Mouse (Mus musculus): ENCODE results near the gene Zmynd19.
"Not testable (repeated sequence)": the region's sequence is repeated elsewhere in the genome, so short reads cannot be mapped to it uniquely, and the experiment has no call there.

Zmynd19 gene

DNA sequence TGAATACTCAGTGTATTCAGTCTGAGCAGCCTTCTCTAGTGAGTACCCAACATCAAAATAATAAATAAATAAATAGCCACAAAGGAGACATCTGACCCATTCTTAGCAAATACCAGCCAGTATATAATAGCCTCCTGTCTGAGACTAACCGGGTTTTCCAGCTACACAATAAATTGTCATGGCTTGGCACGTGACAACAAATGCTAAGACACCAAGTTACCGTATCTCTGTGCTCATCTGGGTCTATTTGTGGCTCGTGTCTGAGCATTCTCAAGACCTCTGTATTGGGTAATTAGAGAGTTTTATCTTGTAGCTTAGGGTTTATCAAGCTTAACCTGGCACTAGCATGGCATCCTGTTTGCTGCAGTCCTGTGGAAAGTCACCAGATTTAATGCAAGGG, 7.5 kb upstream of the Zmynd19 start:
- DNase-seq (ENCODE audit: low spot score) = no peak

DNA sequence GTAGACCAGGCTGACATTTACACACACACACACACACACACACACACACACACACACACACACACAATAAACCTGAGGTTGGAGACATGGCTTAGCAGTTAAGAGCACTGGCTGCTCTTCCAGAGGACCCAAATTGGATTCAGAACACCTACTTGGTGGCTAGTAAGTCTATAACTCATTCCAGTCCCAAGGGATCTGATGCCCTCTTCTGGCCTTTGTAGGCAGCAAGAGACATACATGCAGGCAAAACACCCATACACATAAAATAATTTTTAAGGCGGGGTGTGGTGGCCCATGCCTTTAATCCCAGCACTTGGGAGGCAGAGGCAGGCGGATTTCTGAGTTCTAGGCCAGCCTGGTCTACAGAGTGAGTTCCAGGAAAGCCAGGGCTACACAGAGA, 5.3 kb upstream of the Zmynd19 start:
- peak; percentile 22 for DNase-seq (ENCODE audit: low spot score)

DNA sequence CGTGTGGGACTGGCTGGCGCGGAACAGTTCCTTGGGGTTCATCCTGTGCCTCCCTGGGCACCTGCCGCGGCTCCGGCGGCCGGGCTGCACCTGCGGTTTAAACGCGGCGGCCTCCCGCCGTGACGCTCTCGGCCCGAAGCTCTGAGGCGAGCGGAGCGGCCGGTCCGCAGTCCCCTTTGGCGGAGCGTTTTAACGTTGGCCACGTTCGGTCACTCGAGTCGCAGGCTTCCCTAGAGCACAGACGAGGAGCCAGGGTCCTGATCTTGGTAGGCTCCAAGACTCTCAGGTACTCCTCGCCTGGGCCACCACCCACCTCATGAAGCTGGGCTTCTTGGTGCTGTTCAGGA, 570 bp downstream of the Zmynd19 start:
- peak; percentile 37 for DNase-seq (ENCODE audit: low spot score)

DNA sequence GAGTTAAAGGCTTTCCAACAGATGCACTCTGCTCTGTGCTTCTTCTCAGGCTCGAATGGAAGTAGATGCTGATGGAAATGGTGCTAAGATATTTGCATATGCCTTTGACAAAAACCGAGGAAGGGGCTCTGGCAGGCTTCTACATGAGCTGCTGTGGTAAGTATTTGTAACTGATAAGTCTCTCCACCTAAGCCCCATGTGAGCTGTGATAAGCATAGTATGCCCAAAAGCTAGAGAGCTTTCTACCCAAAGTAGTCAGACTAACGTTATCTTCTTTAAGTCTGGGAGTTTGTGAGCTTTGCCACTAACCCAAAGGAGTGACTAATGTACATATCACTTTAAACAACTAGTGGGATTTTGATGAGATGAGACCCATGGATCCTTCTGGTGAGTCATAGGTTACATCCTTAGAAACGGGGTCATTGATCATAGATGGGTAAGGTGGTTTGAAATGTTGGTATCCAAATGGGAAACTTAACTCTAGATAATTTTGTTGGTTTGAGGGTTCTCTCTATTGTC, 3.0 kb downstream of the Zmynd19 start:
- no peak for DNase-seq (ENCODE audit: low spot score)

DNA sequence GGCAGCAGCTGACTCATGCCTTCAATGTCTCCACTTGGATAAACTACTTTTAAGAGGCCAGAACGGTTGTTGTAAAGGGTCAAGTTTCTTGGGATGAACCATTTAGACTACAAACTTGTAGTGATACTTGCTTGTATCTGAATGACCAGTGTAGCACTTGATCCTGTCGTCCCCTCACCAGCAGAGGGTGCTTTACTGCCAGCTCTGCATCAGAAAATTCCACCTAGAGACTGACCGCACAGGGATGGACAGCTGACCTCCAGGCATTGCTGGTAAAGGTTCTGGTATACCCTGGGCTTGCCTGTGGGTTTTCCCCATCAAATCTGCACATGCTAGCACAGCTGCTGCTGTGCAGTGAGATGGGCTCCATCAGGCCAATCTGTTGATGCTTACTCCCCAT, 11.3 kb downstream of the Zmynd19 start:
- peak; percentile 69 for DNase-seq (ENCODE audit: low spot score)

DNA sequence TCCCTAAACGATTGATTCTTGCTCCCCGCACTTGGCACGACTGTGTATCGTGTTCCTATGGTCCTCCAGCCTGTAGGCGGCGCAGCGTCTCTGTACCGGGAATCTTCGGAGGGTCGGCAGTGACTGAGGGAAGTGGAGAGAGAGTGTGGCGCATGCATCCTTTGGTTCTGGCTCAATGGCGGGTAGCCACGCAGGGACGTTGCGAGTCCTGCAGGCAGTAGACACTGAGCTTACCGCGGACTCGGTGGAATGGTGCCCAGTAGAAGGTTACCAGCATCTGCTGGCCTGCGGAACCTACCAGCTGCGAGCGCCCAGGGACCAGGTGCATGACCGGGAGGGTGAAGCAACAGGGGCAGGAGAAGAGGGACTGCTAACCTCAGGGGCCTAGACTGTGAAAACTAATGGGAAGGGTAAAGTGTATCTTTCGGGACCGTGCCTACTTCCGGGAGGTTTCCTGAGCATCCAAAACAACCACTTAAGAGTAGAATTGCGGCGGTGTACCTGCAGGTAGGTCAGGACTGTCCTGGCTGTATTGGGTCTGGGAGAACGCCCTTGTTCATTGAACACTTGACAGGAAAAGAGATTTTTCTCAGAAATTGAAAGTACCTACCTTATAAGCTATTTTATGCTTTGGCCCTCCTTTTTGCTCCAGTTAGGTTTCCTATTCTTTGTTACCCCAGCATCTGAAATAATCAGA, 12.9 kb downstream of the Zmynd19 start, which contains the start of gene Dph7:
Gene Dph7 (plus strand): TSS at position 97 of the 697 bp plus-strand sequence.
- DNase-seq (ENCODE audit: low spot score) = peak; percentile 94

DNA sequence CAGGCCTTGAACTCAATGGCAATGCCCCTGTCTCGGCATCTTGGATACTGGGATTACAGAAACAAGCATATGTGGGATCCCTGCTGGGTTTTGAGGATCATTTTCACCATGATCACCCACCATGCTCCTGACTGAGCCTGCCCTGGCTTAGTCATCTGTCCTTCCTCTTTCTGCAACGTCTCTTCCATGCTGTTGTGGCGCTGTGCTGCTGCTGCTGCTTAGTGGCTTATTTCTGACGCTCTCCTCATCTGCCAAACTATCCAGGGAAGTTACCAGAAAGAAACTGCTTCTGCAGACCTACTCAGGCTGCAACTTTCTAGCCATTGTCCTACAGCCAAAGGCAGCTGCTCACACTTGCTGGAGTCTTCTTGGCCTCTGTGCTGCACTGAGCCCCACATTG, 20.8 kb downstream of the Zmynd19 start:
- no peak for DNase-seq (ENCODE audit: low spot score)

DNA sequence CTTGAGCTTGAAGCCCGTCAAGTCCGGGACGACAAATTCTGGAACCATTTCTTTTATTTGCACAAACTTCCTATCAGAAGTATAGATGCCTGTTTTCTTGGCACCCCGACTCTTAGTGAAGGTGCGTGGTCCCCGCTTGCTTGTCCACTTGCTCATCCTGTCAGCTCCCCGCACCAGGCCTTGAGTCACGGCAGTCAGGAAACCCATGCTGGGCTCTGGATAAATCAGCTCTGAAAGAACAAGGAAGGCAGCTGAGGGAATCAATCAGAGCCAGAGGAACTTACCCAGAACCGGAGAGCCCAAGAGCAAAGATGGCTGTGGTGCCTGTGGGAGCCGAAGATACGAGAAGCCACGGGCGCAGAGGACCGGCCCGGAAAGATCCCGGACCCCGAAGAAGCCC, 24.9 kb downstream of the Zmynd19 start:
- not testable (repeated sequence) for DNase-seq (ENCODE audit: low spot score)

DNA sequence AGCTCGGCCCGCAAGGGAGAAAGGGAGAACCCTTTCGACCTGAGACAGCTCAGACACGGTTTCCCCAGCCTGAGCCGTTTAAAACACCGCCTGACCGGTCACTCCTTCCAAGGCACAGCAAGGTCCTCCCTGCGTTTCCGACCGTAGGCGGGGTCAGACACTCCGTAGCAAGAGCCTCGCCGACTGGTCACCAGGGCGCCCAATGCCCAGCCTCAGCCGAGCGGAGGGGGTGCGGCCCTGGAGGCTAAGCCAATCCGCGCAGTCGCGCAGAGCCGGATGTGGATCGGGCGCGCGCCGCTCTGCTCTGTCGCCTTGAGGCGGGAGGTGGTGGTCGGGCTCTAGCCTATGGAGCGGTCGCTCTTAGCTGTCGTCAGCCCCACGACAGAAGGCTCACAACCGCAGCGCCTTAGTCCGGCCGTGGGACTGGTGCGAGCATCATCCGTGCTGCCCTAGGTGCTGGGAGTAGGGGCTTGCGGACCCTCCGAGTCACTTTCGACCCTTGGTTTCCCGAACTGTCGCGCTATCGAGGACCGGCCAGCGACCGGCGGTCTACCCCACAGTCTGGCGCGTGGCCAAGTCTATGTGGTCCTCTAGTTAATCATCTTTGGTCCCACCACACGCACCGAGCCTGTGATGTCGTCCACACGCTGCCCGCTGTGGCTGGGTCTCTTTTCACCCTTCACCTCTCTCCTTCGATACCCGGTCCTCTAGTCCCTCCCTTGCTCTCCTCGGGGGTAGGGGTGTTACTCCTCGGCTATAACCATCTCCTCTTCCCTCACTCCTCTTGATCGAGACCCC, 25.5 kb downstream of the Zmynd19 start, which contains the start of gene Mrpl41:
Gene Mrpl41 (minus strand): TSS at position 193 of the 798 bp plus-strand sequence.
- DNase-seq (ENCODE audit: low spot score) = peak; percentile 99

DNA sequence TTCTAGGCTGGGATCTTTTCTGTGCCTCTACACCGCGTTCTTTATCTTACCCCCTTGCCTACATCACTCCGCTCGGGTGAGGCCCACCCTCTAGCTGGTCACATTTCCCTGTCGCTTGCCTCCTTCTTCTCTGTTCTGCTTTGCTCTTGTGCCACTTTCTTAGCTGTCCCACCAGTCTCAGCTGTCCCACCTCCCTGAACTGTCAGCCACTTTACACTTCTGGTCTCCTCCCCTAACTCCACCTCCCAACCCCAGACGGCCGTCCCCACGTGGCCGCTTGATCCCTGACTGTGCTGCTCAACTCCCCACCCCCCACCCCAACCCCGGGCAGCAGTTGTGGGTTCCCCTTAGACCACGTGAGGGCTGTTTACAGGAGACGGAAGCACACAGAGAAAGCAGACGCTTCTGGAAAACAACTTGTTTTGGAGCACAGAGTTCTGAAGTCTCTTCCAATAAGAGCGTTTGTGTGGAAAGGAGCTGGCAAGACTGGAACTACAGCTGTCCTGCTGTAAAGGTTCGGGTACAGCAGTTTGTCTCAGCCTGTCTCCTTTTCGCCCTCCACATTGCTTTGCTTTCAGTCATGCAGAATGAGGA, 26.2 kb downstream of the Zmynd19 start, which contains the start of gene Pnpla7:
Gene Pnpla7 (plus strand): TSS at position 330 of the 594 bp plus-strand sequence.
- peak; percentile 83 for DNase-seq (ENCODE audit: low spot score)

DNA sequence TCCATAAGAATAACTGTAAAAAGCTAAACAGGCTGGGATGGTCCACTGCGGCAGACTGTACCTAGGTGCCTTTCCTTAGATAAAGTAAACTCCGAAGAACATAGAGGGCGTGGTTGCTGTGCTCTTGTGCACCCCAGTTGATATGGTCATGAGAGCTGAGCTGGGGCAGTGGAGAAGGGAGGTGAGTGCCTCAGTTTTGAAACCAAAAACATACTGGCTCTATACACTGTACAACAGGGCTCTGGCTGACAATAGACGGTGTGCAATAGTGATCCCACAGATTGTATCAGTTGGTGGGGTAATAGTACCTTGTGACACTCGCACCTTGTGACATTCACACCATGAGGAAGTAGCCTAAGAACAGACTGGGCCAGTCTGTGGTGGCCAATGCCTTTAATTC, 27.4 kb downstream of the Zmynd19 start:
- no peak for DNase-seq (ENCODE audit: low spot score)

DNA sequence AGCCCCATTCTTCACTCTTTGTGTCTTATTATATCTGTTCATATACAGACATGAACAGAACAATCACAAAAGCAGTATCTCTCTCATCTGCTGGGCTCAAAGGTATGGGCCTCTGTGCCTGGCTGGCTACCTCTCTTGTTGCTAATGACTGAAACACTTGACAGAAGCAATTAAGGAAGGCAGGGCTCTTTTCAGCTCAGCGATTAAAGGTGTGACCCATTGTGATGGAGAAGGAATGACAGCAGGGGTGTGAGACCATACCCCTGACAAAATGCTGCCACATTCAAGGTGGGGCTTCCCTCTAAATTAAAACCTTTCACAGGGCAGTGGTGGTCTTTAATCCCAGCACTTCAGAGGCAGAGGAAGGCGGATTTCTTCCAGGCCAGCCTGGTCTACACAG, 38.2 kb downstream of the Zmynd19 start:
- DNase-seq (ENCODE audit: low spot score) = no peak

DNA sequence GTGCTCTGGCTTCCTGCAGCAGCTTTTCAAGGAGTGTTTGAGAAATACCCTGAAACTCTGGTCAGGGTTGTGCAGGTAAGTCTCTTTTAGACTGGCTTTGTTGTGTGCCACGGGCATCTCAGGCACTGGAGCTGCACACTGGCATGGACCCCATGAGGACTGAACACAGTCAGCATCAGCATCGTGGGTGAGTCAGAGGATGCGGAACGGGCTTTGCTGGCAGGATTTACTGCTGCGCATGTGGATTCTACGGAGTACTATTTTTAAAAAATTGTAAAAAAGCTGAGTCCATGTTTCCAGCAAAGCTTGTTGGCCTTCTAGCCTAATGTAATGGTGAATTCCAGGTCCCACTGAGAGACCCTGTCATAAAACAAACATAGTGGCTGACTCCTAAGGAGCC, 45.7 kb downstream of the Zmynd19 start:
- no peak for DNase-seq (ENCODE audit: low spot score)

DNA sequence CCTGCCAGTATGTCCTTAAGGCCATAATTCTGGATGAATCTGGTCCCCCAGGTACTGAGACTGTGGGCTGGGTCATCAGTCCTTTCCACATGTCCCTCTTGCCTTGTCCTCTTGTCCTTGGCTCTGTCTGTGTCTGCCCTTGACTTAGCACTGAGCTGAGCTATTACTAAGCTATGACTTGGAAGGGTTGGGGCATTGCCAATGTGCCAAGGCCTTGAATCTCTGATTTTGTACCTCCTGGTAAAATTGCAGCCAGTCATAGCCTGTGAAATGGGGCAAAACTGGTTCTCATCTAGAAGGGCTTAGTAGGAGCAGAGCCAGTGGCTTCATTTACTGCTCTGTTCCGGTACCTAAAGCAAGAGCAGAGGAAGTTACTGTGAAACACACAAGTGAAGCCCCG, 46.9 kb downstream of the Zmynd19 start:
- no peak for DNase-seq (ENCODE audit: low spot score)

DNA sequence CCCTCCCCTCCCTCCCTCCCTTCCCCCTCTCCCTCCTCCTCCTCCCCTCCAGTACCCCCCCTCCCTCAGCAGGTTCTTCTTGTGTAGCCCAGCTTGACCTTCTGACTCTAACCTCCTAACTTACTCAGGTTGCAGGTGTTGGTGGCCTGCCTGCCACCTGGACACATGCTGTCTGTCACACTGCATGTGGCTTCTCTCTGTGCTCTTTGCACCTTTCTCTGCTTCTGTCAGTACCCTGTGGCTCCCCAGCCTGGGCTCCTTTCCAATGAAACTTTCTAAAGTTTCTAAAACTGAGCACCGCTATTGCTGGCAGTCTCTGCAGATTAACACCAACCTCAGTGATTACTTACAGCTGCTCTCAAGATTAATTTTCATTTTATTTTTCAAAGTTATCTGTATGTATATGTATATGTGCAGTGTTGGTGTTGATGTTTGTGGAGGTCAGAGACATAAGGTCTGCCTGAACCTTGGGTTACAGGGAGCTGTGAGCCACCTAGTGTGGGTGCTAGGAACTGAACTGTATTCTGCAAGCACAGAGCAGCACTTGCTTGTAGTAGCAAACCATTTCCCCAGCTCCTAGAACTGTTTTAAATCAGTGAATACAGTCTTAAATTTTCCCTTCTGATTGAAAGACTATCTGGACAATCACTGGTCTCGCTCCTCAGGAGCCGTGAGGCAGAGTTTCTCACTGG, 51.1 kb downstream of the Zmynd19 start:
- DNase-seq (ENCODE audit: low spot score) = peak; percentile 49

DNA sequence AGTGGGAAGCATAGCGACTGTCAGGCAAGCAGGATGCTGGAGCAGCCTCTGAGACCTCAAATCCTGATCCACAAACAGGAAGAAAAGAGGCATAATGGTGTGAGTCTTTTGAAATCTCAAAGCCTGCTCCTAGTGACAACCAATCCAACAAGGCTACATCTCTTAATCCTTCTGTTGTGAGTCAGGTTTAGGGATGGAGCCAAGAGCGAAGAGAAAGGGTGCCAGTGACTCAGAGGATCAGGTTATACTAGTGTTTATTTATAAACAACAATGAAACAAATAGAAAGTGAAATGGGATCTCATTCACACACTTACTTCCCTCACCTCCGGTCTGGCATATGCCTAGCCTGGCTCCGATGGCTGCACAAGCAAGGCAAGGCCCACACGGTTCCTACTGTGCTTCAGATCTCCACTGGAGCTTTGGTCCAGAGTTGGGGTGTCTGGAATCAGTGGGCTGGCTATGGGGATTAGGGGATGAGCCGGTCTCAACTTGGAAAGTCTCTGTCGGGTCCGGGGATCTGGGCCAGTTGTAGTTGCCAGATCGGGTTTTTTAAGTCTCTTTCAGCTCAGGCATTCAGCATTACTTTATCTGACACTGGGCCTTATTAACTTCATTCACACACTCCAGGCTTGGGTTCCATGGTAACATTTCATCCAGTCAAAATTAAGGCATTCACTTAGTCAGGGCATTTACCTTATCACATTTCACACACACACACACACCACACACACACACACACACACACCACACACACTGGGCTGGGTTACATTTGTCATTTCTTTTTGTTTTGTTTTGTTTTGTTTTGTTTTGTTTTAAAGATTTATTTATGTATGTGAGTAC, 54.6 kb downstream of the Zmynd19 start:
- no peak for DNase-seq (ENCODE audit: low spot score)

DNA sequence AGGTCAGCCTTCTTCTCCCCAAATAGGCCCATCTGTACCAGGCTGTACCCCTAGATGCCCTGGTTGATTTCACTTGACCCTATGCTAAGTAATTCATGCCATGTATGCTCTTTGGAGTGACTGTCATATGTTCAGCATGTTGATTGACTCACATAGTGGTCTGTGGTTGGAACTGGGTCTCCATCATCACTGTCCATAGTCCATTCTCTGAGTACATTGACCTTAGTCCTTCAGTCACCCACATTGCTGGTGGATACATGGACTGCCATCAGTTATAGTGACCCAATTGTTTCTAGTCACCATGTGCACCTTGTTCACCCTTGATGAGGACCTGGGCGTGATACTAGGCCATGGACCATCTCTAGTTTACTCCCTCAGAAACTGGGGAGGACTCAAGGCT, 57.2 kb downstream of the Zmynd19 start:
- DNase-seq (ENCODE audit: low spot score) = no peak

DNA sequence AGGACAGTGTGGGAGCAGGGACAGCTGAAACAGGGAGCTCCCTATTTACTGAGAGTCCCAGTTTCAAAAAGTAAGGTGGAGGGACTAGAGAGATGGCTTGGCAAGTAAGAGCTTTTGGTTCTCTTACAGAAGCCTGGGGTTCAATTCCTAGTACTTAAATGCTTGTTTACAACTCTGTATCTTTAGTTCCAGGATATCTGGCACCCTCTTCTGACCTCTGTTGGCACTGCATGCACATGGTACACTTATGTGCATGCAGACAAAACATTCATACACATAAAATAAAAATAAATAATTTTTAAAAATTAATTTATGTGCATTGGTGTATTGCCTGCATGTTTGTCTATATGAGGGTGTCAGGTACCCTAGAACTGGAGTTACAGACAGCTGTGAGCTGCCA, 58.7 kb downstream of the Zmynd19 start:
- no peak for DNase-seq (ENCODE audit: low spot score)

All from embryo, embryonic 10.5 days (tissue).